Mouse (Mus musculus): ENCODE measurements around the gene Myadml2. TPM values are rescaled to one million over a fixed set of nuclear protein-coding genes. Genes with fewer than 3 reads are reported as not detected.
A peak's percentile ranks its signal among the peaks of the same experiment; 100 is the strongest.

The Myadml2 gene
- total and polyA plus RNA-seq, 3 experiments: not detected

GRCm38 (mm10) chr11:120618619-120619535 lies 29.1 kb downstream of the Myadml2 start:
- Histone ChIP-seq H3K27me3 (ENCODE audit: control insufficient read depth in 1 of 2, insufficient read depth in 2 of 2, low read length in 2 of 2) (no peaks in the 10 kb centered on the region), H3K9ac (ENCODE audit: control insufficient read depth, low read depth, low read length, poor library complexity, severe bottlenecking) (no peak overlapping the region), H3K4me1 (ENCODE audit: control insufficient read depth in 1 of 2, insufficient read depth in 2 of 2, low read length in 2 of 2) (peaks cover 0 to 12% of the 10 kb centered on the region in 2 experiments; a peak in 3 of 4 replicates), H3K27ac (ENCODE audit: control insufficient read depth, low read depth, low read length) (no peak overlapping the region), H3K9me3 (replicated peaks; ENCODE audit: insufficient read depth, low read length) (no peaks in the 10 kb centered on the region), H3K36me3 (ENCODE audit: control insufficient read depth in 1 of 2, insufficient read depth in 2 of 2, low read length in 2 of 2) (peaks cover 7 to 8% of the 10 kb centered on the region in 2 experiments), H3K79me2 (ENCODE audit: control insufficient read depth, insufficient read depth, low read length, poor library complexity) (peaks cover 33% of the 10 kb centered on the region), H3K4me3 (ENCODE audit: control insufficient read depth in 1 of 2, insufficient read depth in 1 of 2, low read depth in 2 of 2, low read length in 2 of 2) (no peak overlapping the region)
- TF ChIP-seq ZNF384 (IDR thresholded peaks at IDR 0.05; ENCODE audit: low read depth, low read length) (no peak), MAFK (IDR thresholded peaks at IDR 0.05; ENCODE audit: borderline replicate concordance, low read depth, low read length) (no peak), CHD1 (IDR thresholded peaks at IDR 0.05; ENCODE audit: low read depth, low read length) (no peak), POLR2AphosphoS2 (IDR thresholded peaks at IDR 0.05; ENCODE audit: low read length) (no peak), MXI1 (IDR thresholded peaks at IDR 0.05; ENCODE audit: low read depth, low read length) (no peak), BHLHE40 (IDR thresholded peaks at IDR 0.05; ENCODE audit: borderline replicate concordance, low read depth, low read length) (no peak), EP300 (IDR thresholded peaks at IDR 0.05; ENCODE audit: low read depth in 1 of 2, low read length in 2 of 2) (no peak), TCF12 (IDR thresholded peaks at IDR 0.05; ENCODE audit: low read depth, low read length) (no peak), RCOR1 (IDR thresholded peaks at IDR 0.05; ENCODE audit: low read depth, low read length) (no peak), POLR2A (IDR thresholded peaks at IDR 0.05; ENCODE audit: control insufficient read depth in 1 of 2, insufficient read depth in 1 of 2, low read depth in 1 of 2, low read length in 2 of 2, poor library complexity in 1 of 2) (no peak), MEF2A (IDR thresholded peaks at IDR 0.05; ENCODE audit: extremely low read depth, insufficient replicate concordance, low read depth, low read length, poor library complexity, severe bottlenecking) (no peak), CTCF (IDR thresholded peaks at IDR 0.05 in 2 of 3, conservative IDR thresholded peaks at IDR 0.05 in 1 of 3; ENCODE audit: control insufficient read depth in 1 of 3, insufficient read depth in 1 of 3, low read depth in 2 of 3, low read length in 3 of 3, poor library complexity in 1 of 3, severe bottlenecking in 1 of 3) (no peak), UBTF (IDR thresholded peaks at IDR 0.05; ENCODE audit: borderline replicate concordance, insufficient read depth, low read depth, low read length) (no peak), POLR2AphosphoS5 (IDR thresholded peaks at IDR 0.05; ENCODE audit: borderline replicate concordance, low read depth, low read length) (no peak), TBP (IDR thresholded peaks at IDR 0.05; ENCODE audit: low read depth, low read length) (no peak)
- no peak for DNase-seq (ENCODE audit: low read depth, low spot score)

- Histone ChIP-seq H3K27ac (ENCODE audit: control insufficient read depth, low read depth, low read length) (peak within 1 kb of the TSS; percentile 57), H3K79me2 (ENCODE audit: control insufficient read depth, insufficient read depth, low read length, poor library complexity) (peaks cover 23% of the 10 kb centered on the region), H3K9me3 (replicated peaks; ENCODE audit: insufficient read depth, low read length) (no peaks in the 10 kb centered on the region), H3K4me1 (ENCODE audit: control insufficient read depth in 1 of 2, insufficient read depth in 2 of 2, low read length in 2 of 2) (peaks cover 0 to 10% of the 10 kb centered on the region in 2 experiments; a peak in 3 of 4 replicates), H3K9ac (ENCODE audit: control insufficient read depth, low read depth, low read length, poor library complexity, severe bottlenecking) (peak within 1 kb of the TSS; percentile 90), H3K4me3 (ENCODE audit: control insufficient read depth in 1 of 2, insufficient read depth in 1 of 2, low read depth in 2 of 2, low read length in 2 of 2) (peak within 1 kb of the TSS; percentile 88 to 93), H3K27me3 (ENCODE audit: control insufficient read depth in 1 of 2, insufficient read depth in 2 of 2, low read length in 2 of 2) (no peaks in the 10 kb centered on the region), H3K36me3 (ENCODE audit: control insufficient read depth in 1 of 2, insufficient read depth in 2 of 2, low read length in 2 of 2) (peaks cover 4 to 8% of the 10 kb centered on the region in 2 experiments)
- peak; percentile 97 for DNase-seq (ENCODE audit: low read depth, low spot score)
- TF ChIP-seq NRF1 (IDR thresholded peaks at IDR 0.05; ENCODE audit: insufficient read depth, low read depth, low read length, poor library complexity, severe bottlenecking) (peak; percentile 87), ZMIZ1 (IDR thresholded peaks at IDR 0.05; ENCODE audit: low read depth, low read length) (peak; percentile 92), NELFE (IDR thresholded peaks at IDR 0.05; ENCODE audit: low read depth, low read length) (peak; percentile 91), JUND (IDR thresholded peaks at IDR 0.05; ENCODE audit: low read depth, low read length) (no peak), TAL1 (IDR thresholded peaks at IDR 0.05; ENCODE audit: low read length) (no peak), ETS1 (IDR thresholded peaks at IDR 0.05; ENCODE audit: low read depth, low read length) (0 out of 2 replicates have a peak, but pooled peaks have one; percentile 11), HCFC1 (IDR thresholded peaks at IDR 0.05; ENCODE audit: low read depth, low read length) (peak; percentile 76), E2F4 (IDR thresholded peaks at IDR 0.05; ENCODE audit: borderline replicate concordance, low read depth, low read length) (no peak), POLR2AphosphoS5 (IDR thresholded peaks at IDR 0.05; ENCODE audit: borderline replicate concordance, low read depth, low read length) (peak; percentile 73; the same call in 1 of the 2 replicates), SIN3A (IDR thresholded peaks at IDR 0.05; ENCODE audit: low read length) (peak; percentile 86), CHD2 (IDR thresholded peaks at IDR 0.05; ENCODE audit: low read length) (0 out of 2 replicates have a peak, but pooled peaks have one; percentile 20), TCF12 (IDR thresholded peaks at IDR 0.05; ENCODE audit: low read depth, low read length) (peak; percentile 65; the same call in 1 of the 2 replicates), UBTF (IDR thresholded peaks at IDR 0.05; ENCODE audit: borderline replicate concordance, insufficient read depth, low read depth, low read length) (no peak), TBP (IDR thresholded peaks at IDR 0.05; ENCODE audit: low read depth, low read length) (no peak), MYB (IDR thresholded peaks at IDR 0.05; ENCODE audit: low read depth, low read length) (no peak), GABPA (IDR thresholded peaks at IDR 0.05; ENCODE audit: low read depth, low read length) (no peak), MAFK (IDR thresholded peaks at IDR 0.05; ENCODE audit: borderline replicate concordance, low read depth, low read length) (no peak)
Observed at GRCm38 (mm10) chr11:120617519-120618112, 30.3 kb downstream of the Myadml2 start, which contains the start of gene Pcyt2. Pcyt2 (minus strand) TSS chr11:120617936.

All from MEL (cell line).